Mouse (Mus musculus) forebrain, embryonic 13.5 days (tissue): ENCODE measurements around the gene Kcne1. TPM values are rescaled to one million over a fixed set of nuclear protein-coding genes. Genes with fewer than 3 reads are reported as not detected.
A peak's percentile ranks its signal among the peaks of the same experiment; 100 is the strongest.

Source experiments
- ATAC-seq: fragments of 200-750 bp; cut with Nextera tagmentation; 2 replicates; pipeline ENCODE4 v1.8.0; 2017
- H3K27ac ChIP-seq: fragments of 300-500 bp; sonication (generic); 2 replicates; pipeline ENCODE4 v1.5.1; 2015; ENCODE audit warnings: inconsistent platforms, mild to moderate bottlenecking, moderate library complexity
- H3K27me3 ChIP-seq: fragments of 300-500 bp; sonication (generic); 2 replicates; pipeline ENCODE4 v1.6.1; 2015; ENCODE audit warnings: mild to moderate bottlenecking, inconsistent platforms
- H3K36me3 ChIP-seq: fragments of 300-500 bp; sonication (generic); 2 replicates; pipeline ENCODE4 v1.6.1; 2015; ENCODE audit warnings: mild to moderate bottlenecking, inconsistent platforms; ENCODE audit not compliant: poor library complexity, severe bottlenecking
- H3K4me1 ChIP-seq: fragments of 300-500 bp; sonication (generic); 2 replicates; pipeline ENCODE4 v1.6.1; 2015; ENCODE audit warnings: inconsistent platforms
- H3K4me2 ChIP-seq: fragments of 300-500 bp; sonication (generic); 2 replicates; pipeline ENCODE4 v1.6.1; 2015; ENCODE audit warnings: inconsistent platforms, mild to moderate bottlenecking, moderate library complexity
- H3K4me3 ChIP-seq: fragments of 300-500 bp; sonication (generic); 2 replicates; pipeline ENCODE4 v1.5.1; 2015; ENCODE audit warnings: mild to moderate bottlenecking, inconsistent platforms
- H3K9ac ChIP-seq: fragments of 300-500 bp; sonication (generic); 2 replicates; pipeline ENCODE4 v1.6.1; 2015; ENCODE audit warnings: mild to moderate bottlenecking, inconsistent platforms
- H3K9me3 ChIP-seq: fragments of 300-500 bp; sonication (generic); replicated peaks from 2 replicates; pipeline ENCODE4 v1.6.1; 2016; ENCODE audit warnings: inconsistent platforms
- WGBS: fragments of 180-500 bp; shearing (Covaris S2); methylation state at CpG from one replicate; pipeline ENCODE4 v1.1.7; 2015; 5-methylcytosine and 5-hydroxymethylcytosine counted together
- polyA plus RNA-seq: library from polyadenylated mRNA; unstranded; fragments of >200 nt; fragmentation: Nextera tagmentation; extraction: Ambion mirVana; gene quantifications from 2 replicates; pipeline ENCODE4 v1.2.1, GENCODE M21; 2015

Kcne1 gene
- polyA plus RNA-seq, 1 experiment from 2014 or later: not detected

GRCm38 (mm10) chr16:92300649-92301411 lies 58.4 kb downstream of the Kcne1 start, which contains the start of gene Smim11:
Gene Smim11, plus strand, starts transcription at chr16:92301286.
- 11% methylated on average over 32 of the region's 32 CpGs for WGBS
- Histone ChIP-seq H3K4me2 (peak within 1 kb of the TSS; percentile 83), H3K4me1 (peaks cover 21% of the 10 kb centered on the region), H3K27ac (peak within 1 kb of the TSS; percentile 63), H3K9me3 (no peaks in the 10 kb centered on the region), H3K4me3 (peak within 1 kb of the TSS; percentile 69), H3K9ac (peak within 1 kb of the TSS; percentile 81), H3K27me3 (0 out of 2 replicates have a peak, but pooled peaks cover 3% of the 10 kb centered on the region), H3K36me3 (peaks cover 5% of the 10 kb centered on the region; the same call in 1 of the 2 replicates)
- peak; percentile 96 for ATAC-seq

Other genes with a start within 250 kb of the Kcne1 start
- 9.7 and 16.4 TPM in 2 replicates for gene Kcne2, start 67.1 kb downstream of the Kcne1 start, polyA plus RNA-seq
- gene Smim11, start 58.2 kb downstream of the Kcne1 start, polyA plus RNA-seq: 123 and 144 TPM in 2 replicates
- 0.10 TPM in 1 of 2 replicates, not detected in the other for gene Fam243, start 38.0 kb downstream of the Kcne1 start, polyA plus RNA-seq
- 34.3 and 36.5 TPM in 2 replicates for gene Rcan1, start 111.4 kb upstream of the Kcne1 start, polyA plus RNA-seq
- gene Clic6, start 126.3 kb upstream of the Kcne1 start, polyA plus RNA-seq: 3.6 and 5.6 TPM in 2 replicates